Mouse (Mus musculus): Measurements from ENCODE around the gene Grin3b. TPM values are rescaled to one million over a fixed set of nuclear protein-coding genes. Genes with fewer than 3 reads are reported as not detected.
A peak's percentile ranks its signal among the peaks of the same experiment; 100 is the strongest.

The Grin3b gene
- total RNA-seq, 2 experiments from 2014 or later: not detected

DNA sequence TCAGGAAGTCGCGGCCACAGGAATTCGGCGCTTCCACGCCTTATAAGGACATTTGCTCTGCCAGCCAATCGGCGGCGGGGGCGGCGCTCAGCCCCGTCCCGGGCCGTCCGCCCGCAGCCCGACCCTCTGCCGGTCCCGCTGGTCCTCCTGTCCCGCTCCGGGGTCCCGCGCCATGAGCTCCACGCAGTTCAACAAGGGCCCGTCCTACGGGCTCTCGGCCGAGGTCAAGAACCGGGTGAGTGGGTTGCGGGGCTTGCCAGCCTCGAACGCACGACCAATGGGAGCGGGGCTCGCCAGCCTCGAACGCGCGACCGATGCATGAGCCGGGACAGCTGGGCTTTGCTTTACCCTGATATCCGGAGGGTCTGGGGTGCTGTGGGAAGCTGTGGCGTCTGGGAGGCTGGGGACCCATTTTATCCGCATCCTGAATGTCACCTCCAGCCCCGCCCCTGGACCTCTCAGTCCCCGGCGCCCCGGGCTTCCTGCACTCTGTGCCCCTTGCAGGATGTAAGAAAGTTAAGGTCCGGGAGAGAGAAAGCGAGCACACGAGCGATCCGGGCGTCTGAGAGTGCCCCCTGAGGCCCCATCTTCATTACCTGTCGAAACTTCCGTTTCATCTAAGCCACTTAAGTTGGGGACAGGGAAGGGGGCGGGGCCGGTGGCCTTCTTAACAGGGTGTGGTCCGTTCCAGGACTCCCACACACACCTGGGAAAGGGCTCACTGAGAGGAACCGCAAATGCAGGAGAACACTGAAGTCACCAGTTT is 18.2 kb downstream of the Grin3b start, which contains the start of gene Cnn2:
Cnn2 (plus strand) TSS at position 79 of the 766 bp plus-strand sequence.
- DNase-seq: peak; percentile 72 to 83

DNA sequence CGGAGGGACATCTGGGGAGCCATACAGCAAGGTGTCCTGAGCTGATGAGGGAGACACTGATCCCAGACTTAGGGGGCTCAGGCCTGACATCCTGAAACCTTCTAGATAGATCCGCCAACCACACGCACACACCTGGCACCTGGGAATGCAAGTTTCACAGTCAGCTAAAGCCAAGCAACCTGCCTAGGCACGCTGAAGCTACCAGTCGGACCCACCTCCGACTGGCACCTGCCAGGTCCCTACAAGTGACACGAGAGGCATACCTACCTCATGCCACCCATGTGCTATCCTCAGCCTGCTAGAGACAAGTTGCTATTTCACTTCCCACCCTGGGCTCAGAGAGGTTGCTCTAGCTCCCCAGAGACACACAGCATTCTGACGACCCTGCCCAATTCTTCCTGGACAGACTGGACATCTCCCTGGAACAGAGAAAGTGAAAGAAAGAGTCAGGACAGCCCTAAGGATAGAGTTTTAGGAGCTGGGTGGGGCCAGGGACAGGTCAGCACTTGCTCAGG is 18.8 kb downstream of the Grin3b start:
- DNase-seq: no peak

DNA sequence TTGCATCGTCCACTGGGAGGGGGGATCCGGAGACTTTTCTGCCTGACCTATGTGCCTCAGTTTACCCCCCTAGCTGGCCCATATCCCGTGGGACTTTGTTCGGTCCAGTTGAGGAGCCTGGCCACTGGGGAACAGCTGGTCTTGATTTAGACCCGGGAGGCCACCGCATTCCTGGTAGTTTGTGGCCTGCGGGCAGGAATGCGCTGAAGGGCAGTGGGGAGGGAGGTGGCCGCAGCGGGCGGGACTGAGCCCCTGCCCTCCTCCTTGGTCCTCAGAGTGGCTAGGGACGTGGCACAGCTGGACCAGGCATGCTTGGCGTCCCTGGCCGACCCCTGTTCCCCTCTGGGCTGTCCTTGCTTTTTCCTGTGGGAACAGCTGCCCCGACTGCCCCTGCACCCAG is 19.4 kb downstream of the Grin3b start:
- no peak for DNase-seq

DNA sequence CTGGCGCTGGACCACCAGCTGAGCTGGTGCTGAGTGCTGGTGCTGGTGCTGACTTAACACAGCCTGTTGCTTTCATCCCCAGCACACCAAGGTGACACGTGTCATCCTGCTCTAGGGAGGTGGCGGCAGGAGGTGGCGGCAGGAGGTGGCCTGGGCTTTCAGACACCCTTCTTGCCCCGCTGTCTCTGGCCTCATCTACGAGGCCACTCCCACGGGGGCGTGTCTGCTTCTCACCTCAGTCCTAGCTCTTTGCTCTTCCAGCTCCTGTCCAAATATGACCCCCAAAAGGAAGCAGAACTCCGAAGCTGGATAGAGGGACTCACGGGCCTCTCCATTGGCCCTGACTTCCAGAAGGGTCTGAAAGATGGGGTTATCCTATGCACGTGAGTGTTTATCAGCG is 20.6 kb downstream of the Grin3b start:
- DNase-seq: no peak

DNA sequence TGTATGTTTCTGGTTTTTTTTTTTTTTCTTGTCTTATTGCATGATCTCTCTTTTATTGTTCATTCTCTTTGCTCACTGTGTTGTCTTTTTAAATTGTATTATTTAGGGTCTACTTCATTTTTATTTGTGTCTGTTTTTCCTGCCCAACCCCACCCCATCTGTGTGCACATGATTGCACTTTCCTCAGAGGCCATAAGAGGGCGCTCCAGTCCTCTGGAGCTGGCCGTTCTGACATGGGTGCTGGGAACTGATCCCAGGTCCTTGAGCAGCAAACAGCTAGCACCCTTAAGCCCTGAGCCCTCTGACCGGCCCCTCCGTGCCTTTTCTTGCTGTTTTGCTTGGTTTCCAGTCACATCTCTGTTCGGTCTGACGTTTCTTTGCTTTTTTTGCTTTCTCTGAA is 21.0 kb downstream of the Grin3b start:
- no peak for DNase-seq

DNA sequence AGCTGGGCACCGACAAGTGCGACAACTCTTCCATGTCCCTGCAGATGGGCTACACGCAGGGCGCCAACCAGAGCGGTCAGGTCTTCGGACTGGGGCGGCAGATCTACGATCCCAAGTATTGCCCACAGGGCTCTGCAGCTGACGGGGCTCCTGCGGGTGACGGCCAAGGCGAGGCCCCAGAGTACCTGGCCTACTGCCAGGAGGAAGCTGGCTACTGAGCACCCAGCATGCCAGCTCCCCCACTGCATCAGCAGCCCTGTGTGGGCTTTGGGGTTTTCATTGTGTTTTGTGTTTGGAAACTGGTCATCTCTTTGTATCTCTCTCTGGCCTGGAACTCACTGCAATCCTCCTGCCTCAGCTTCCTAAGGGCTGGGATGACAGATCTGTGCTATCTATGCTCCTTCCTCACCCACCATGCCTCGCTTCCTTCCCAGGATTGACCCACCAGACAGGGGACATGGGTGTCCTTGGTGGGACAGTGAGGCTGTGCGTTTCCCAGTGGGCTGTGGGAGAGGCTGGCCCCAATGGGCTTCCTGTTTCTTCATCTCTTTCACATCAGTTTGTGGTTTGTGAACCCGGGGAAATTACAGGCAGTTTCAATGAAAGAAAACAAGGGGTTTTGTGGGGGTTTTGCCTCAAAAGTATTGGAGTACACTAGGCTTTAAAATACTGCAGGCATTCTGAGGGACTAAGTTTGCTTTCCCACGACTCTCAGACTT is 24.0 kb downstream of the Grin3b start:
- peak; percentile 41 to 71 for DNase-seq

DNA sequence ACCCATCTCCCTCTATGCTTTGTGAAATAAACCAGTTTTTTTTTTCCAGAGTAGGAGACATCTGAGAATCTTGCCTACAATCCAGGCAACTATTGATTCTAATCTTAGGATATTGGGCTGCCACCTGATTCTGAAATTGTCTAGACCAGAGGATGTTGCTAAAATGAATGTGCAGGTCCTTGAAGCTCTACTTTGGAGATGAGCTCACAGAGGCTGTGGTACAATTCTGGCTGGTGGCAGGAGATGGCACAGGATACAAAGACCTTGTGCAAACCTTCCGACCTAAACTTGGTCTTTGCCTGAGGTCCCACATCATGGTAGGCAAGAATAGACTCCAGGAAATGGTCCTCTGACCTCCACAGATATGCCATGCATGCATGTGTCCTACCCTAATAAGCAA is 25.1 kb downstream of the Grin3b start:
- no peak for DNase-seq

DNA sequence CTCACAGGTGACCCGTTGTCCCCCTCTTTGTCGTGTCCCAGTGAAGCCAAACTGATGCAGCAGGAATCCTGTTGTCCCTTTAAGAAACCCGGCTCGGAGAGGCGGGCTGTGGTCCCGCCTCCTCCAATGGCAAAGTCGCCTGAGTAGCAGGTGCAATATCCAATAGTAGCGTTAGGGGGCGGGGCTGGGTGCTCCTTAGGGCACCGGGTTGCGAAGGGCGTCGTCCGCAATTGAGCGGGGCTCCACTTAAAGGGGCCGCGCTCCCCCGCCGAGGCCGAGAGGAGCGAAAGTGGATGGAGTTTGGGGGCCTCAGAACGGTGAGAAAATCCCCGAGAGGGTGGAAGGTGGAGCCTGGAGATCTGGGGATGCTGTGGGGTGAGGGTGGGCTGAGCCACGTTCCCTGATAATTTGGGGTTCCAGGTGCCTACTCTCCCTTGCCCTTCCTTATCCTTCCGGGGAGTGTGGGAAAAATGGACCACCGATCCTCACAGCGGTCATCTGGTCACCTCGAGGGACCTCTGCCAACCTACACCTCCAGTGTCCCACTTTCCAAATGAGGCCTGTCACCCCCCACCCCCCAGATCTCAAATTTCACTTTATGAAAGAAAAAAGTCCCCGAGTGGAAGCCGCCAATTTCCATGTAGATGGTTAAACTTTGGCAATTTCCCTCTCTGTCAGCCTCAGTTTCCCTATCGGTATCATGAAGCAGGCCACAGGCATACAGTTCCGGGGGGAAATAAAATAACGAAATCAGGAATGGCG is 25.9 kb downstream of the Grin3b start, which contains the start of gene Abca7:
Abca7 (plus strand) TSS at position 223 of the 762 bp plus-strand sequence.
- peak; percentile 98 to 99 for DNase-seq

DNA sequence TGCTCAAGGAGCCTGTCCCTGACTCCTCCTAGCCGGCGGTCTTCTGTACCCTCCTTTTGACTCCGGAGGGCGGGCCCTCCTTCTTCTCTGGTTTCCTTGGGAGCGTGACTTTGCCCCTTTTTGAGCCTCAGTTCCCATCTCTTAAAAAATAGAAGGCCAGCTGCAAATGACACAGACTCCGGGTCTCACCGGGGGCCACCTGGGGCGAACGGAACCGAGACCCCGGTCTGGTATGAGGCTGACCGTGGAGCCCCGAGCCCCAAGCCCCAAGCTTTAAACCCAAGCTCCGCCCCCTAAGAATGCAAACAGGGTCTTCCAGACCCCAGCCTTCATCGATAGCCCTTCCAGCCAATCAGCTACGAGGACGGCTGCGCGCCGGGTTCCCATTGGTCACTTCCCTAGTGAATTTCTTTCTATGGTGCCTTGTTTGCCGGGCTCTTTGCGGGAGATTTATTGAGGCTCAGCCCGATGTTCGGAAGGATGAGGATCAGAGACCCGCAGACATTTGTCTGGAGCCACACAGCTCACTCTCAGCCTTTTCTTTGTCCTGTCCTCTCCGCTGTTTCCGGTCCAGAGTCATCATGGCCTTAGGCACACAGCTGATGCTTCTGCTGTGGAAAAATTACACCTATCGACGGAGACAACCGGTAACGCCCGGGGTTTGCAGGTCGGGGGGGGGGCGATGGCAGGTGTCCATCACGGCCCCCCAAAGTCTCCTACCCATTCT is 26.7 kb downstream of the Grin3b start:
- DNase-seq: peak; percentile 71 to 80

DNA sequence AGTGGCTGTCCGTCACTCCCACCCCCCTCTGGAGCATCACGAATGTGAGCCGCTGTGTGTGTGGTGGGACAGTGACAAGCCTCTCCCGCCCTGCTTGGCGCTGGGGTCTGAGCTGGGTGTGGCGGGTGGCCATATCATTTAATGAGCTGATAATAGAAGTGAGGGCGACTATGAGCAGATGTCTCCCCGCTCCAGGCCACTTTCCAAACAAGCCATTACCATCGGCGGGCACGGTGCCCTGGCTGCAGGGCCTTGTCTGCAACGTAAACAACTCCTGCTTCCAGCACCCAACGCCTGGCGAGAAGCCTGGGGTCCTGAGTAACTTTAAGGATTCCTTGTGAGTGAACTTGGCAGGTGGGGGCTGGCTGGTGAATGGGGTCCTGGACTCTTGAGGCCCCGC is 27.3 kb downstream of the Grin3b start:
- DNase-seq: peak in 1 of 2 experiments; percentile 38

DNA sequence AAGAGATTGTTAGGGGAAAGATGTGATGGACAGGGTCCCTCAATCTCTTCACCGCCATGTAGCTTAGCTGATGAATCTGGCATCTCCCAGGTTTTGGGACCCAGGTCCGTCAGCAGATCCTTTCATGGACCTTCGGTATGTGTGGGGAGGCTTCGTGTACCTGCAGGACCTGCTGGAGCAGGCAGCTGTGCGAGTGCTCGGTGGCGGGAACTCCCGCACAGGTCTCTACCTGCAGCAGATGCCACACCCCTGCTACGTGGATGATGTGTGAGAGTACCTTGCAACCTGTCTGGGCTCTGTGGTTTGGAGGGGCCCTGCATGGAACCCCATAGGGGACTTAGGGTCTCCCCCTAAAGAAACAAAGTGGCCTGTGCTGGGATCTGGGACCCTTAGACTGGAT is 31.4 kb downstream of the Grin3b start:
- no peak for DNase-seq

DNA sequence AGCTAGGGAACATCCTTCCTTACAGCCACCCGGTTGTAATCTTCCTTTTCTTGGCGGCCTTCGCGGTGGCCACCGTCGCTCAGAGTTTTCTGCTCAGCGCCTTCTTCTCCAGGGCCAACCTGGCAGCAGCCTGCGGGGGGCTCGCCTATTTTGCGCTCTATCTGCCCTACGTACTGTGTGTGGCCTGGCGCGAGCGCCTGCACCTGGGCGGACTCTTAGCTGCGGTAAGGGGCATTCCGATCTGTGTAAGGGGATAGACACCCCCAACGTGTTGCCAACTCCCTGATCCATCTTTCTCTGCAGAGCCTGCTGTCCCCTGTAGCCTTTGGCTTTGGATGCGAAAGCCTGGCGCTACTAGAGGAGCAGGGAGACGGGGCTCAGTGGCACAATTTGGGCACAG is 32.3 kb downstream of the Grin3b start:
- DNase-seq: no peak

DNA sequence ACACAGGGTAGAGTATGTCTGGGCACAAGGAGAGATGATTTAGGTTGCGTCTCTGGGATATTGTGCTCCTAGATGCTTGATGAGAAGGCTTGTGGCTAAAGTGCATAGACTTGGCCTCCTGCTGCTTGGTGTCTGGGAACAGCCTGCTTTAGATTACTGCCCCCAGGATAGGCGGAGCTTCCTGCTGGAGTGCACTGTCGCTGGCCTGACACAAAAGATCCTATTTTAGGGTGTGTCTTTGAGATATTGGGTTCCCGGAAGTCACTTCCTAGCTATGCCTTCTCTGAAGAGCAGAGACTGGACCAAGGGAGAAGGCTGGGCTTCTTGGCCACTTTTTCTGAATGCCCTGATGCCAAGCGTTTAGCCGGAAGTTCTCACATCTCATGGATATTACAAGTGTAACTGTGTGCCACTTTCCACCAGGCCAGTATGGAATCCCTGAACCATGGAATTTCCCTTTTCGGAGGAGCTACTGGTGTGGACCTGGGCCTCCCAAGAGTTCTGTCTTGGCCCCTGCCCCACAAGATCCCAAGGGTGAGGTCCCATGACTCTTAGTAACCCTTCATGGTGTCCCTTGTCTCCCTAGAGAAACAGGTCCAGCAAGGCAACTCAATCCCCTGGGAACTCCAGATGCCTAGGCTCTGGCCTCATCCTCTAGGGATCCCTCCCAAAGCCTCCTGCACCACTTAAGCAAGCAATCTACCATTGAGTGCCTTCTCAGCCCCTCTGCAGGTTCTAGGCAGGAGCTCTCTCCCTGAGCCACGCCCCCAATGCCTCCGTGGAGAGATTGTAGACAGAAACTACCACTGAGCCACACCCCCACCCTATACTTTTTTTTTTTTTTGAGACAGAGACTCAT is 33.1 kb downstream of the Grin3b start:
- peak in 1 of 2 experiments; percentile 43 for DNase-seq

DNA sequence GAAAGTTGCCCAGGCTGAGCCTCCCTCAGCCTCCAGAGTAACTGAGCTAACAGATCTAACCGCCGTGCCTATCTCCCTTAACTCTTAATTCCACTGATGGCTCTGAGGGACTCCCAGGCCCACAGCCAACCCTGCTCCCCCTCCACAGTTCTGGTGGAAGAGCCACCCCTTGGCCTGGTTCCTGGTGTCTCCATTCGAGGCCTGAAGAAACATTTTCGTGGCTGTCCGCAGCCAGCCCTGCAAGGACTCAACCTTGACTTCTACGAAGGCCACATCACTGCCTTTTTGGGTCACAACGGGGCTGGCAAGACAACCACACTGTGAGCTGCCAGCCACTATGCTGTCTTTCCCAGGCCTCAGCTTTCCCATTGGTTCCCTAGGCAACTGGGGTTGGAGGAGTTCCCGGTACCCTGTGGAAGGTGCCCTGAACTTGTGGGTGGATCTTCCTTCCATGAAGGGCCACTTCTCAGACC is 33.8 kb downstream of the Grin3b start:
- DNase-seq: peak; percentile 78 to 85

DNA sequence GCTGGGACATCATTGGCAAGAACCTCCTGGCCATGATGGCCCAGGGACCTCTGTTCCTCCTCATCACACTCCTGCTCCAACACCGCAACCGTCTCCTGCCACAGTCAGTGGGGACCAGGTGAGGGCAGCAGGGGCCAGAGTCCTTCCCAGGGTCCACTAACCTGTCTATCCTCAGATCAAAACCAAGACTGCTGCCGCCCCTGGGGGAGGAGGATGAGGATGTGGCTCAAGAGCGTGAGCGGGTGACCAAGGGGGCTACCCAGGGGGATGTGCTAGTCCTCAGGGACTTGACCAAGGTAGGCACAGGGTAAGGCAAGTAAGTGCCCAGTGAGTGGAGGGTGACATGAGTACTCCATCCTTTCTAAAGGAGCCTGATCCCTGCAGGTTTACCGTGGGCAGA is 41.2 kb downstream of the Grin3b start:
- DNase-seq: no peak

DNA sequence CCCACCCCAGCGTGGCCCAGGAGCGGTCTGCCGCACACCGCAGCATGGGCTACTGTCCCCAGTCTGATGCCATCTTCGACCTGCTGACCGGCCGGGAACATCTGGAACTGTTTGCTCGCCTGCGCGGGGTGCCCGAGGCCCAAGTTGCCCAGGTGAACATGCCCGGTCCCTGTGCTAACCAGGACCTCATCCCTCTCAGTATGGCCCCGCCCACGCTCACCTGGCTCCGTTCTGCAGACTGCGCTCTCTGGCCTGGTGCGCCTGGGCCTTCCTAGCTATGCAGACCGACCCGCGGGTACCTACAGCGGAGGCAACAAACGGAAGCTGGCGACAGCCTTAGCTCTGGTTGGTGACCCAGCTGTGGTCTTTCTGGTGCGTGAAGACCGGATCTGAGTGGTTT is 43.1 kb downstream of the Grin3b start:
- no peak for DNase-seq

DNA sequence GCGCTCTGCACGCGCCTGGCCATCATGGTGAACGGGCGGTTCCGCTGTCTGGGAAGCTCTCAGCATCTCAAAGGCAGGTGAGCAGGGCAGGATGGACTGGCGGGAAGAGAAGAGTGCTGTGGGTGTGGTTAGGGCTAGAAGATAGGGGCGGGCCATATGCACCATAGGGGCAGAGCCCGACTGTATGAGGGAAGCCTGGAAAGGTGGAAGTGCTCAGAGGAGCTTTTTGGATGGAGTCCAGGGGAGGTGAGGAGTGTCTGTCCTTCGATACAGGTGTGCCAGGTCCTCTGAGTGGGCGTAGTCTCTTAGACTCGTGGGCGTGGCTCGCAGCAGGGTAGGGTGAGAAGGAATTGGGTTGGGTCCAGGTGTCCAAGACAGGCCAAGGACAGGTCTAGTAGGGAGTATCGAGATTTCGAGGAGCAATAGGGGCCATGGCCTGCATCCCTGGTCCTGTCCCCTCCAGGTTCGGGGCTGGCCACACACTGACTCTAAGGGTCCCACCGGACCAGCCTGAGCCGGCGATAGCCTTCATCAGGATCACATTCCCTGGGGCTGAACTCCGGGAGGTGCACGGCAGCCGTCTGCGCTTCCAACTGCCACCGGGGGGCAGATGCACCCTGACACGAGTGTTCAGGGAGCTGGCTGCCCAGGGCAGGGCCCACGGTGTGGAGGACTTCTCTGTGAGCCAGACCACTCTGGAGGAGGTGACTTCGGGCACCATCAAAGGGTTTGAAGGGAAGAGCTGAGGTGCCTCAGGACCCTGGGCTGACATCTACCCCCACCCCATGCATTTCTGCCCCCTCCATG is 44.2 kb downstream of the Grin3b start:
- DNase-seq: peak in 1 of 2 experiments; percentile 41

DNA sequence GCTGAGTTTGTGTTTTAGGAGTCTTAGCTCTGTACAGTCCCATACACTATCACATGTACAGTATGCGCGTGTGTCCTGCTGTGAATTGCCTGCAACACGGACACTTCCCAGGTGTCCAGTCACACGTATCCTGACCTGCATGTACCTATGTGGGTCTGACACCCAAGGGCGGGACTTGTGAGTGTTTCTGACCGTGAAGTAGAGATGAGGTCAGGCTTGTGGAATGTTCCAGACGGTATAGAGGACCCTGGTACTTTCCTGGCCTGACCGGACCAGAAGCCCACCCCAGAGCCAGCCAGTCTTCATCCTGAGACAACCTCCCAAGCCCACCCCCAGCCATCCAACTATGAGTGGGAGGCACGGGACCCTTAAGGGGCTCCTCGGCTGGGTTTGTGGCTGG is 45.1 kb downstream of the Grin3b start:
- no peak for DNase-seq

DNA sequence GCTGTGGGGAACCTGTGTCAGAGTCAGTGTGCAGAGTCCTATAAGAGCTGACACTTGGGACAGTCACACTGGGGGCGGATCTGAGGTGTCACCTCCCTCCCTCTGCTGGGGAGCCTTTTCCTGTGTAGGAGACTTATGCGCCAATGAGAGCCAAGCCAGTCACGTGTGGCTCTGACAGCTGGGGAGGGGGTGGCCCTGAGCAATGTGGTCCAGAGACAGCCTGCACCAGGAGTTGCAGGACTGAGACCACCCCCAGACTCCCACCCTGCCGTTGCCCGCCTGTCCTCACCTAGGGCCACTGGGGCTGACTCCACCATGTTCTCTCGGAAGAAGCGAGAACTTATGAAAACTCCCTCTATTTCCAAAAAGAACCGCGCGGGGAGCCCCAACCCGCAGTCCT is 46.0 kb downstream of the Grin3b start, which contains the start of gene Arhgap45:
Arhgap45 (plus strand) TSS at position 143 of the 400 bp plus-strand sequence.
- peak in 1 of 2 experiments; percentile 52 for DNase-seq

DNA sequence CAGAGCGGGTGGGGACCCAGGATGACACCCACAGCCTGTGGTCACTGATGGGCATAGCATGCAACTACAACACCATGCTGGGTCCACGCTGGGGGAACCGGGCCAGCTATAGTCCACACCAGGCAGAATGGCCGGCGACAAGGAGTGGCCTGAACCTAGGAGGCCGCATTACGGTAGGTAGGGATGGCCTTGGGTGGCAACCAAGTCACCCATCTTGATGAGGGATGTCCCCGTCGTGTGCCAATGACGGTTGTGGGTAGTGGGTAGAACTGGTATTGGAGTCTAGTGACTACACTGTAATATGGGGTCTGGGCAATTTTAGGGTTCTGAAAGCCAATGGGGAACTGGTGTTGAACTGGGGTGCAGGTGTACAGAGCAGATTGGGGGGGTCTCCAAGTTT is 46.4 kb downstream of the Grin3b start:
- DNase-seq: no peak
